Mouse (Mus musculus) heart, embryonic 13.5 days (tissue): Measurements from ENCODE around the gene Tanc1. TPM values are rescaled to one million over a fixed set of nuclear protein-coding genes. Genes with fewer than 3 reads are reported as not detected.

Source experiments
- ATAC-seq: fragments of 200-750 bp; cut with Nextera tagmentation; 2 replicates; pipeline ENCODE4 v1.8.0; 2017; ENCODE audit warnings: moderate TSS enrichment; ENCODE audit not compliant: insufficient number of reproducible peaks, low FRiP score, low TSS enrichment; ENCODE audit errors: extremely low read depth
- H3K27ac ChIP-seq: fragments of 300-500 bp; sonication (generic); replicated peaks from 2 replicates; pipeline ENCODE4 v1.5.1; 2015; ENCODE audit warnings: moderate library complexity, mild to moderate bottlenecking, inconsistent platforms
- H3K27me3 ChIP-seq: fragments of 300-500 bp; sonication (generic); replicated peaks from 2 replicates; pipeline ENCODE4 v1.6.1; 2015; ENCODE audit warnings: mild to moderate bottlenecking, inconsistent platforms
- H3K36me3 ChIP-seq: fragments of 300-500 bp; sonication (generic); 2 replicates; pipeline ENCODE4 v1.6.1; 2015; ENCODE audit warnings: mild to moderate bottlenecking, inconsistent platforms
- H3K4me1 ChIP-seq: fragments of 300-500 bp; sonication (generic); 2 replicates; pipeline ENCODE4 v1.6.1; 2015; ENCODE audit warnings: inconsistent platforms
- H3K4me2 ChIP-seq: fragments of 300-500 bp; sonication (generic); 2 replicates; pipeline ENCODE4 v1.6.1; 2015; ENCODE audit warnings: inconsistent platforms, mild to moderate bottlenecking, moderate library complexity
- H3K4me3 ChIP-seq: fragments of 300-500 bp; sonication (generic); 2 replicates; pipeline ENCODE4 v1.5.1; 2015; ENCODE audit warnings: moderate library complexity, mild to moderate bottlenecking, inconsistent platforms
- H3K9ac ChIP-seq: fragments of 300-500 bp; sonication (generic); 2 replicates; pipeline ENCODE4 v1.6.1; 2015; ENCODE audit warnings: inconsistent platforms, mild to moderate bottlenecking, moderate library complexity
- H3K9me3 ChIP-seq: fragments of 300-500 bp; sonication (generic); 2 replicates; pipeline ENCODE4 v1.6.1; 2016; ENCODE audit warnings: inconsistent platforms
- WGBS: fragments of 180-500 bp; shearing (Covaris S2); methylation state at CpG from one replicate; pipeline ENCODE4 v1.1.7; 2015; ENCODE audit warnings: mixed read lengths; 5-methylcytosine and 5-hydroxymethylcytosine counted together
- polyA plus RNA-seq: library from polyadenylated mRNA; unstranded; fragments of >200 nt; fragmentation: Nextera tagmentation; extraction: Ambion mirVana; gene quantifications from 2 replicates; pipeline ENCODE4 v1.2.1, GENCODE M21; 2015

Gene Tanc1
- polyA plus RNA-seq, 1 experiment from 2014 or later: 25.0 TPM

- ATAC-seq: no peak
- Histone ChIP-seq H3K27me3 (no peaks in the 10 kb centered on the region), H3K4me2 (no peak overlapping the region)
Measured at GRCm38 (mm10) chr2:59723311-59723710, 111.5 kb downstream of the Tanc1 start.

GRCm38 (mm10) chr2:59725518-59726185 lies 113.8 kb downstream of the Tanc1 start:
- peaks cover 28% of the 10 kb centered on the region for H3K4me1 ChIP-seq
- H3K9ac ChIP-seq: no peak overlapping the region
- H3K27me3 ChIP-seq: no peaks in the 10 kb centered on the region
- H3K27ac ChIP-seq: no peak overlapping the region
- H3K4me2 ChIP-seq: no peak overlapping the region
- H3K4me3 ChIP-seq: no peak overlapping the region
- H3K36me3 ChIP-seq: peaks cover 25% of the 10 kb centered on the region
- no peak for ATAC-seq
- H3K9me3 ChIP-seq: peaks cover 3% of the 10 kb centered on the region; the same call in 1 of the 2 replicates
- 82% methylated on average over 14 of the region's 14 CpGs for WGBS

More at GRCm38 (mm10) chr2:59723311-59723710, 111.5 kb downstream of the Tanc1 start:
- Histone ChIP-seq H3K36me3 (peaks cover 14% of the 10 kb centered on the region), H3K4me3 (no peak overlapping the region), H3K27ac (no peak overlapping the region), H3K4me1 (peaks cover 45% of the 10 kb centered on the region), H3K9ac (no peak overlapping the region), H3K9me3 (no peaks in the 10 kb centered on the region)
- 73% methylated on average over 5 of the region's 5 CpGs for WGBS

- Histone ChIP-seq H3K36me3 (peaks cover 11% of the 10 kb centered on the region), H3K27ac (no peak overlapping the region), H3K9ac (no peak overlapping the region), H3K9me3 (peaks cover 3% of the 10 kb centered on the region; the same call in 1 of the 2 replicates), H3K27me3 (no peaks in the 10 kb centered on the region), H3K4me3 (no peak overlapping the region), H3K4me1 (peaks cover 31% of the 10 kb centered on the region), H3K4me2 (no peak overlapping the region)
- ATAC-seq: no peak
- WGBS: 85% methylated on average over 3 of the region's 3 CpGs
Measured at GRCm38 (mm10) chr2:59731831-59732230, 120.0 kb downstream of the Tanc1 start.

- WGBS: 67% methylated on average over 5 of the region's 5 CpGs
- Histone ChIP-seq H3K4me2 (no peak overlapping the region), H3K27me3 (no peaks in the 10 kb centered on the region), H3K4me3 (no peak overlapping the region), H3K9me3 (peaks cover 3% of the 10 kb centered on the region; the same call in 1 of the 2 replicates), H3K4me1 (peaks cover 36% of the 10 kb centered on the region), H3K27ac (no peak overlapping the region), H3K9ac (no peak overlapping the region), H3K36me3 (peaks cover 10% of the 10 kb centered on the region)
- no peak for ATAC-seq
Measured at GRCm38 (mm10) chr2:59733410-59733809, 121.6 kb downstream of the Tanc1 start.

DNA sequence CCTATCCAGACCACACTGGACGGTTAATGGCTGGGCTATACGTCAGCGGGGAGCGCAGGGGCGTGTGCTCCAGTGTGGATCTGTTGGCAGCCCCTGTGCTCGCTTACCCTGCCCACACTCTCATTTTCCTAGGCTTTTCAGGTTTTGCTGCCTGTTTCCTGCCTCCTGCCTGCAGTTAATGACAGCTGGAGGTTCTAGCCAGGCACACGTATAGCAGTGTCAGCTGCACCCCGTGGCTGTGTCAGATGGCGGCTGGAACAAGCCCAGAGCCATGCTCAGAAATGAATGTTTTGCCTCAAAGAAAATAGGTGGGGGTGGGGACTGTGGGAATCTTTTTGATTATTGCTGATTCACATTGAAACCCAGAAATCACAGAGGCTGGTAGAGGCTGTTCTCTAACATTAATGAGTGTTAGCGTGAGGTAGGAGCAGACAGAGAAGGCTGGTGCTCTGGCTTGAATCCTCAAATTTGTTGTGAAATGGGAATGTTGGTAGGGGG lies 124.6 kb downstream of the Tanc1 start:
- no peaks in the 10 kb centered on the region for H3K36me3 ChIP-seq
- no peak for ATAC-seq
- 67% methylated on average over 10 of the region's 10 CpGs for WGBS
- no peaks in the 10 kb centered on the region for H3K9me3 ChIP-seq
- no peak overlapping the region for H3K4me2 ChIP-seq
- no peak overlapping the region for H3K4me3 ChIP-seq
- H3K4me1 ChIP-seq: peaks cover 43% of the 10 kb centered on the region
- peak overlapping the region; percentile 44; the same call in 1 of the 2 replicates for H3K9ac ChIP-seq
- no peak overlapping the region for H3K27ac ChIP-seq
- H3K27me3 ChIP-seq: no peaks in the 10 kb centered on the region

GRCm38 (mm10) chr2:59737368-59737767 lies 125.5 kb downstream of the Tanc1 start:
- WGBS: 86% methylated on average over 6 of the region's 6 CpGs
- H3K36me3 ChIP-seq: no peaks in the 10 kb centered on the region
- no peaks in the 10 kb centered on the region for H3K27me3 ChIP-seq
- H3K4me3 ChIP-seq: no peak overlapping the region
- no peak overlapping the region for H3K9ac ChIP-seq
- no peak overlapping the region for H3K27ac ChIP-seq
- no peaks in the 10 kb centered on the region for H3K9me3 ChIP-seq
- peaks cover 48% of the 10 kb centered on the region for H3K4me1 ChIP-seq
- H3K4me2 ChIP-seq: no peak overlapping the region
- ATAC-seq: no peak

GRCm38 (mm10) chr2:59738356-59738755 lies 126.5 kb downstream of the Tanc1 start:
- 70% methylated on average over 5 of the region's 5 CpGs for WGBS
- ATAC-seq: no peak

GRCm38 (mm10) chr2:59739036-59739435 lies 127.2 kb downstream of the Tanc1 start:
- Histone ChIP-seq H3K9me3 (no peaks in the 10 kb centered on the region), H3K27ac (peak overlapping the region; percentile 53; the same call in 1 of the 2 replicates)
- ATAC-seq: no peak

More at GRCm38 (mm10) chr2:59738356-59738755, 126.5 kb downstream of the Tanc1 start:
- H3K36me3 ChIP-seq: no peaks in the 10 kb centered on the region
- H3K9ac ChIP-seq: no peak overlapping the region
- H3K4me3 ChIP-seq: no peak overlapping the region
- H3K27me3 ChIP-seq: no peaks in the 10 kb centered on the region
- H3K4me2 ChIP-seq: no peak overlapping the region
- H3K27ac ChIP-seq: peak overlapping the region; percentile 53; the same call in 1 of the 2 replicates
- H3K4me1 ChIP-seq: peaks cover 55% of the 10 kb centered on the region
- no peaks in the 10 kb centered on the region for H3K9me3 ChIP-seq

DNA sequence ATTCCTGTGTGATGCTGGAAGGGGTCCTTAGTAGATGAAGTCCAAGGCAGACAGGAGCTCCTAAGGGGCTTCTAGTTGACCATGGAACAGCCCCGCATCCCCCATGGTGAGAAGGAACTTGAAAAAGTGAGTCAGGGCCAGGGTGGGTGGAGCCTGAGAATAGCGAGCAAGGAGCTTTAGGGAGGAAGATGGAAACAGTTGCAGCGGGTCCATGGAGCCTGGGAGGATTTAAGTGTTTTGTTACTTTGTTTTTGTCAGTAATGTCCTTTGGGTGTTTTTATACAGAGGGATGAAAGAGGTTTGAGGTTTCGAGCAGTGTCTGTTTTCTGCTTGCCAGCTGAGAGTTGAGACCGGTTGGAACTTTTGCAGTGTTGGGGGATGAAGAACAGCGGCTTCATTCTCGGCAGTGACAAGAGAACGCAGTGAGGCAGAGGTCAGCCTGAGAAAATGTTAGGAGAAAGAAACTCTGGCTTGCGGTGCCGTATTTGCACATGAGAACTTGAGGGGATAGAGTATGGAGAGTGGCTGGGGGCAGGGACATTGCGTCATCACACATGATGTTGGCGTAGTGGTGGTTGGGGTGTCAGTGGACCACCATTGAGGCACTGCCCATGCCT lies 130.8 kb downstream of the Tanc1 start:
- Histone ChIP-seq H3K27ac (peak overlapping the region; percentile 56), H3K36me3 (peaks cover 8% of the 10 kb centered on the region; the same call in 1 of the 2 replicates), H3K27me3 (no peaks in the 10 kb centered on the region), H3K9ac (no peak overlapping the region), H3K4me1 (peaks cover 47% of the 10 kb centered on the region), H3K9me3 (no peaks in the 10 kb centered on the region), H3K4me3 (no peak overlapping the region), H3K4me2 (peak overlapping the region; percentile 16; the same call in 1 of the 2 replicates)
- no peak for ATAC-seq
- 52% methylated on average over 12 of the region's 12 CpGs for WGBS

More at GRCm38 (mm10) chr2:59739036-59739435, 127.2 kb downstream of the Tanc1 start:
- Histone ChIP-seq H3K4me1 (peaks cover 52% of the 10 kb centered on the region), H3K4me2 (no peak overlapping the region), H3K9ac (no peak overlapping the region), H3K4me3 (no peak overlapping the region), H3K36me3 (0 out of 2 replicates have a peak, but pooled peaks cover 5% of the 10 kb centered on the region), H3K27me3 (no peaks in the 10 kb centered on the region)
- WGBS: 80% methylated on average over 8 of the region's 8 CpGs

DNA sequence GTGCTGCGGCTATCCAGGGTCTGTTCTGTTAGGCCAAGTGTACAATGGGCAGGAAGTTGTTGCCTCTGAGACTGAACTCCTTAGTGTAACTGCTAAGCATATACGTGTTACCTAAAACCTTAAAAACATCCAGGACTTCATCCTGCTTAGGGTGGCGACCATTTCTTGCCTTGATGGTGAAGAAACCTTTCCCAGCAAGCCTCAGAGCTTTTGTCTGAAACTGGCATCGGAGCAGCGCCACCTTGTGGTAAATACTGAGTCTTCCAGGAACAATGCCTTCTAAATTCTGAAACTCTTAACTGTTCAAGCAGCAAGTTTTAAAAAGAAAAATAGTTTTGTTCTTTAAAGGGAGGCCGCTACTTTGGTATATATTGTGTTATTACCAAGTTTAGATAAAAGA lies 133.6 kb downstream of the Tanc1 start:
- peaks cover 11% of the 10 kb centered on the region; the same call in 1 of the 2 replicates for H3K36me3 ChIP-seq
- peaks cover 37% of the 10 kb centered on the region for H3K4me1 ChIP-seq
- no peak overlapping the region for H3K9ac ChIP-seq
- no peaks in the 10 kb centered on the region for H3K9me3 ChIP-seq
- WGBS: 35% methylated on average over 6 of the region's 6 CpGs
- no peak overlapping the region for H3K27ac ChIP-seq
- ATAC-seq: no peak
- H3K4me3 ChIP-seq: no peak overlapping the region
- H3K4me2 ChIP-seq: no peak overlapping the region
- H3K27me3 ChIP-seq: no peaks in the 10 kb centered on the region

DNA sequence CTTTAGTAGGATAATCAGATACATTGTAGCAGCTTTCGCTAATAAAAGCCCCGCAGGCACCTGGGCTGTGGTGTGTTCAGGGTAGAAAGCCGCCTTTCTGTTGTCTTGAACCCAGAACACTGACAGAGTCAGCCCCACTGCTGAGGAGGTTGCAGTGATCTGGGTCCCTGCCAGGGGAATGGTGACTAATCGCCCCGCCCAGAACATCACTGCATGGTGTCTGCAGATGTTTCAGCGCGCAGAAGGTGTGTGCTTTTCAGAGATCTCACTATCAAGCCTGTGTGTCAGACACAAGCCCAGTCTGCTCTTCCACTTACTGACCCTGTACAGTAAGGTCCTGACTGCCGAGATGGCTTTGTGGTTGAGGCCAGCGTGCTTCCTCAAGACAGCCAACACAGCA lies 134.2 kb downstream of the Tanc1 start:
- Histone ChIP-seq H3K9me3 (no peaks in the 10 kb centered on the region), H3K4me1 (peaks cover 37% of the 10 kb centered on the region), H3K27me3 (no peaks in the 10 kb centered on the region), H3K9ac (0 out of 2 replicates have a peak overlapping the region, but pooled peaks have one; percentile 21), H3K27ac (no peak overlapping the region), H3K4me2 (no peak overlapping the region), H3K4me3 (no peak overlapping the region), H3K36me3 (peaks cover 11% of the 10 kb centered on the region; the same call in 1 of the 2 replicates)
- 68% methylated on average over 9 of the region's 9 CpGs for WGBS
- ATAC-seq: no peak
